Mouse (Mus musculus): ENCODE measurements at regions not wholly inside any gene's neighbourhood (a gene's known extent, or its start where the extent isn't known, plus 50 kb on each side); places are given as distances from the start of the nearest gene placed in this dataset.

DNA sequence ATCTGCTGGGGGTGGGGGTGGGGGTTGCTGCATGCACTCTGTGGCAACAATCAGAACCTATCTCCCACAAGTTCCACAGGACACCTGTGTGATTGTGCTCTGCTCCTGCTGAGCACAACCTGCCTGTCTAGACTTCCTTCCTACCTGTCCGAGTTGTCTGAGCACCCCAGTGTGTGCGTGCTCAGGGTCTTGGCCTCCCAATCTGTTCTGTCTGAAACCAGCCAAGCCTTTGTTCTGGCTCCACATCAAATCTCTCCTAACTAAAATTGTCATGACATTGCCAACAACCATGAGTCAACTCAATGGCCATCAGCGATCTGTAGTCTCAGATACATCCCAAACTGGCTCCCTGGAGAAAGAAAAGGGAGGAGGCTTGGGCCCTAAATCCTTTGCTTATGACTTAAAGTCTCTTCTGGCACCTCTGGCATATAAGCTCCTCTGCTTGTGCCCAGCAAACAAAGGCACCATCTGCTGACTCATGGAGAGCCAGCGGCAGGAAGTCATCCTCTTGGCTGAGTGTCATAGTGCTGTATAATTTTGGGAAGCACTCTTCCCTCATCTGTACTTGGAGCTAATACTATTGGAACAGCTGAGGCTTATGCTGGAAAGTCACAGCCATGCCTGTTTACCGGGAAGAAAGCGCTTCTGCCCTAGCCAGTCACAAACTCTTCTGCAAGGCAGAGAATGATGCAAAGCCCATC, 298.5 kb upstream of the Slc24a5 start:
- H3K4me1 ChIP-seq (ENCODE audit: control insufficient read depth, insufficient read depth, low read length): peaks cover 5% of the 10 kb centered on the region; the same call in 1 of the 2 replicates
- H3K27me3 ChIP-seq (ENCODE audit: control insufficient read depth, insufficient read depth, low read length): no peaks in the 10 kb centered on the region
- no peak overlapping the region for H3K4me3 ChIP-seq (ENCODE audit: low read depth, low read length)
- H3K9me3 ChIP-seq (ENCODE audit: control insufficient read depth, low read length): no peaks in the 10 kb centered on the region
- 91% methylated on average over 6 of the region's 6 CpGs for WGBS
- H3K4me2 ChIP-seq (ENCODE audit: low read depth, low read length): no peak overlapping the region
- ATAC-seq (ENCODE audit: low read depth): no peak
- no peaks in the 10 kb centered on the region for H3K36me3 ChIP-seq (ENCODE audit: control insufficient read depth, insufficient read depth, low read length)
- no peak overlapping the region for H3K27ac ChIP-seq (ENCODE audit: low read depth, low read length)
- H3K9ac ChIP-seq (replicated peaks; ENCODE audit: low read depth, low read length): no peak overlapping the region

DNA sequence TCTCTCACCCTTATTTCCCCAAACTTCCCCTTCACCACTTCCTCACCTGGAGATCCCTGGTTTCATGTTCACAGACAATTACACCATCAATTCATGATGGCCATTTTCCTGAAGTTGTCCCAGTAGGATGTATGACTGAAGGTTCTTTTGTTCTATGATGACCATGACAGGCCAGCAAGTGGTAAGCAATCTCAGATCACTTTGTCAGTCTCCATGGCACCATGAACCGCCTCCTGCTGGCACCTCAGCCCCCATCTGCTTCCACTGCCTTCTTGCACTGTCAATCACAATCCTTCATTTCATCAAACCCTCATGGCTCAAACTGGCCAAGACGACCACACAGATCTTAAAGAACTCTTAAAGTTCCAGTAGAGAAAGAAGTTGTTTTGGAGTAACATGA, 297.9 kb upstream of the Slc24a5 start:
- no peak for ATAC-seq (ENCODE audit: low read depth)
- Histone ChIP-seq H3K27me3 (ENCODE audit: control insufficient read depth, insufficient read depth, low read length) (no peaks in the 10 kb centered on the region), H3K9me3 (ENCODE audit: control insufficient read depth, low read length) (no peaks in the 10 kb centered on the region), H3K4me3 (ENCODE audit: low read depth, low read length) (no peak overlapping the region), H3K4me2 (ENCODE audit: low read depth, low read length) (no peak overlapping the region), H3K36me3 (ENCODE audit: control insufficient read depth, insufficient read depth, low read length) (no peaks in the 10 kb centered on the region), H3K4me1 (ENCODE audit: control insufficient read depth, insufficient read depth, low read length) (peaks cover 5% of the 10 kb centered on the region; the same call in 1 of the 2 replicates), H3K27ac (ENCODE audit: low read depth, low read length) (no peak overlapping the region), H3K9ac (replicated peaks; ENCODE audit: low read depth, low read length) (no peak overlapping the region)
- 87% methylated on average over 2 of the region's 2 CpGs for WGBS

DNA sequence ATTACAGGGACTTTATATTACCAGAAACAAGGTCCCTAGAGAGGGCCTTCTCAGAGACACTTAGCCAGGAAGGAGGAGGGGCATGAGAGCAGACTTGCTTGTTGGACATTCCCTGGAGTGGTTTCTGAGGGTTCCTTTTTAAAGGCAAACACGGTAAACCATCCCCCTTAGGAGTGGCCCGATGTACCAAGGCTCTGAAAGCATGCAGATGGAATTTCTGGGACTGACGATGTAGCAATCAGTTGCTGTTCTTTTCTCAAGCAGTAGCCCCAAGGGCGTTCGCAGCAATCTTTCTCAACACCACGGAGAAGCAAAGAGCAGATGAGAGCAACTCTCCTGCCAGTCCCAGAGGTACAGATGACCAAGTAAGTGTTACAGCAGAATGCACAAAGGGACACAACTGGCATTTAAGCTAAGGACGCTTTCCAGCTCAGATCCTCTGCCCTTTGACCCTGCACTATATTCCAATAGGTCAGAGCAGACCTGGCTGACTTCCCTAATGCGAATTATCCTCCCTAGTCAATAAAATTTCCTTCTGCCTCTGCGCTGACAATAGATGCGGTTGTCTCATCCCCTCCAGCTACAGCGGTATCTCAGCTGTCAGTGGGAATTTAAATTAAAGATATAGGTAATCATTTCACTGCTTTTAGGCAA, 295.7 kb upstream of the Slc24a5 start:
- Histone ChIP-seq H3K36me3 (ENCODE audit: control insufficient read depth, insufficient read depth, low read length) (no peaks in the 10 kb centered on the region), H3K27ac (ENCODE audit: low read depth, low read length) (peak overlapping the region; percentile 28; the same call in 1 of the 2 replicates), H3K4me2 (ENCODE audit: low read depth, low read length) (0 out of 2 replicates have a peak overlapping the region, but pooled peaks have one; percentile 15), H3K27me3 (ENCODE audit: control insufficient read depth, insufficient read depth, low read length) (no peaks in the 10 kb centered on the region), H3K4me1 (ENCODE audit: control insufficient read depth, insufficient read depth, low read length) (peaks cover 5% of the 10 kb centered on the region; the same call in 1 of the 2 replicates), H3K9me3 (ENCODE audit: control insufficient read depth, low read length) (no peaks in the 10 kb centered on the region), H3K4me3 (ENCODE audit: low read depth, low read length) (no peak overlapping the region), H3K9ac (replicated peaks; ENCODE audit: low read depth, low read length) (no peak overlapping the region)
- 36% methylated on average over 11 of the region's 11 CpGs for WGBS
- no peak for ATAC-seq (ENCODE audit: low read depth)

GRCm38 (mm10) chr2:124775737-124776136, 292.2 kb upstream of the Slc24a5 start:
- H3K4me3 ChIP-seq (ENCODE audit: low read depth, low read length): no peak overlapping the region
- H3K27ac ChIP-seq (ENCODE audit: low read depth, low read length): no peak overlapping the region
- 79% methylated on average over 3 of the region's 3 CpGs for WGBS
- no peak for ATAC-seq (ENCODE audit: low read depth)
- no peak overlapping the region for H3K9ac ChIP-seq (replicated peaks; ENCODE audit: low read depth, low read length)
- no peaks in the 10 kb centered on the region for H3K27me3 ChIP-seq (ENCODE audit: control insufficient read depth, insufficient read depth, low read length)
- no peak overlapping the region for H3K4me2 ChIP-seq (ENCODE audit: low read depth, low read length)
- no peaks in the 10 kb centered on the region for H3K9me3 ChIP-seq (ENCODE audit: control insufficient read depth, low read length)
- no peaks in the 10 kb centered on the region for H3K36me3 ChIP-seq (ENCODE audit: control insufficient read depth, insufficient read depth, low read length)
- peaks cover 5% of the 10 kb centered on the region; the same call in 1 of the 2 replicates for H3K4me1 ChIP-seq (ENCODE audit: control insufficient read depth, insufficient read depth, low read length)

GRCm38 (mm10) chr2:124792633-124793036, 275.3 kb upstream of the Slc24a5 start:
- H3K9me3 ChIP-seq (ENCODE audit: control insufficient read depth, low read length): no peaks in the 10 kb centered on the region
- no peak overlapping the region for H3K27ac ChIP-seq (ENCODE audit: low read depth, low read length)
- peak; percentile 79 for ATAC-seq (ENCODE audit: low read depth)
- 25% methylated on average over 7 of the region's 7 CpGs for WGBS
- H3K27me3 ChIP-seq (ENCODE audit: control insufficient read depth, insufficient read depth, low read length): no peaks in the 10 kb centered on the region
- H3K9ac ChIP-seq (replicated peaks; ENCODE audit: low read depth, low read length): no peak overlapping the region
- H3K4me3 ChIP-seq (ENCODE audit: low read depth, low read length): no peak overlapping the region
- H3K4me2 ChIP-seq (ENCODE audit: low read depth, low read length): no peak overlapping the region
- H3K36me3 ChIP-seq (ENCODE audit: control insufficient read depth, insufficient read depth, low read length): no peaks in the 10 kb centered on the region
- H3K4me1 ChIP-seq (ENCODE audit: control insufficient read depth, insufficient read depth, low read length): no peaks in the 10 kb centered on the region

- Histone ChIP-seq H3K9me3 (ENCODE audit: control insufficient read depth, low read length) (no peaks in the 10 kb centered on the region), H3K4me1 (ENCODE audit: control insufficient read depth, insufficient read depth, low read length) (no peaks in the 10 kb centered on the region), H3K27ac (ENCODE audit: low read depth, low read length) (no peak overlapping the region), H3K36me3 (ENCODE audit: control insufficient read depth, insufficient read depth, low read length) (no peaks in the 10 kb centered on the region), H3K27me3 (ENCODE audit: control insufficient read depth, insufficient read depth, low read length) (no peaks in the 10 kb centered on the region), H3K4me2 (ENCODE audit: low read depth, low read length) (no peak overlapping the region), H3K9ac (replicated peaks; ENCODE audit: low read depth, low read length) (no peak overlapping the region), H3K4me3 (ENCODE audit: low read depth, low read length) (no peak overlapping the region)
- 83% methylated on average over 8 of the region's 8 CpGs for WGBS
- ATAC-seq (ENCODE audit: low read depth): no peak
Observed at GRCm38 (mm10) chr2:124811709-124812108, 256.2 kb upstream of the Slc24a5 start.

GRCm38 (mm10) chr2:124816814-124817213, 251.1 kb upstream of the Slc24a5 start:
- Histone ChIP-seq H3K9ac (replicated peaks; ENCODE audit: low read depth, low read length) (no peak overlapping the region), H3K4me1 (ENCODE audit: control insufficient read depth, insufficient read depth, low read length) (no peaks in the 10 kb centered on the region), H3K4me3 (ENCODE audit: low read depth, low read length) (no peak overlapping the region), H3K4me2 (ENCODE audit: low read depth, low read length) (no peak overlapping the region), H3K36me3 (ENCODE audit: control insufficient read depth, insufficient read depth, low read length) (no peaks in the 10 kb centered on the region), H3K27ac (ENCODE audit: low read depth, low read length) (no peak overlapping the region), H3K9me3 (ENCODE audit: control insufficient read depth, low read length) (no peaks in the 10 kb centered on the region), H3K27me3 (ENCODE audit: control insufficient read depth, insufficient read depth, low read length) (no peaks in the 10 kb centered on the region)
- ATAC-seq (ENCODE audit: low read depth): peak; percentile 52; the same call in 1 of the 2 replicates
- WGBS: 69% methylated on average over 2 of the region's 2 CpGs

GRCm38 (mm10) chr2:124819846-124820245, 248.1 kb upstream of the Slc24a5 start:
- no peak; the same call in 1 of the 2 replicates for ATAC-seq (ENCODE audit: low read depth)
- H3K9ac ChIP-seq (replicated peaks; ENCODE audit: low read depth, low read length): no peak overlapping the region
- no peak overlapping the region for H3K4me2 ChIP-seq (ENCODE audit: low read depth, low read length)
- H3K27ac ChIP-seq (ENCODE audit: low read depth, low read length): no peak overlapping the region
- H3K27me3 ChIP-seq (ENCODE audit: control insufficient read depth, insufficient read depth, low read length): no peaks in the 10 kb centered on the region
- 64% methylated on average over 6 of the region's 6 CpGs for WGBS
- H3K4me3 ChIP-seq (ENCODE audit: low read depth, low read length): no peak overlapping the region
- H3K36me3 ChIP-seq (ENCODE audit: control insufficient read depth, insufficient read depth, low read length): no peaks in the 10 kb centered on the region
- no peaks in the 10 kb centered on the region for H3K9me3 ChIP-seq (ENCODE audit: control insufficient read depth, low read length)
- H3K4me1 ChIP-seq (ENCODE audit: control insufficient read depth, insufficient read depth, low read length): no peaks in the 10 kb centered on the region

GRCm38 (mm10) chr2:124820821-124821220, 247.1 kb upstream of the Slc24a5 start:
- WGBS: 71% methylated on average over 9 of the region's 9 CpGs
- H3K4me1 ChIP-seq (ENCODE audit: control insufficient read depth, insufficient read depth, low read length): no peaks in the 10 kb centered on the region
- H3K36me3 ChIP-seq (ENCODE audit: control insufficient read depth, insufficient read depth, low read length): no peaks in the 10 kb centered on the region
- H3K27me3 ChIP-seq (ENCODE audit: control insufficient read depth, insufficient read depth, low read length): no peaks in the 10 kb centered on the region
- no peaks in the 10 kb centered on the region for H3K9me3 ChIP-seq (ENCODE audit: control insufficient read depth, low read length)
- H3K9ac ChIP-seq (replicated peaks; ENCODE audit: low read depth, low read length): no peak overlapping the region
- no peak for ATAC-seq (ENCODE audit: low read depth)
- no peak overlapping the region for H3K27ac ChIP-seq (ENCODE audit: low read depth, low read length)
- H3K4me3 ChIP-seq (ENCODE audit: low read depth, low read length): no peak overlapping the region
- no peak overlapping the region for H3K4me2 ChIP-seq (ENCODE audit: low read depth, low read length)

All from neural tube, embryonic 14.5 days (tissue).